Mouse (Mus musculus) erythroblast, embryonic 14.5 days (primary cell): ENCODE results near the gene Pcgf6.
A peak's percentile ranks its signal among the peaks of the same experiment; 100 is the strongest.

ENCODE experiments used
- GATA1 ChIP-seq: IDR thresholded peaks from 2 replicates; pipeline ENCODE4 v1.6.1; 2012; ENCODE audit warnings: low read length, inconsistent platforms, mixed read lengths
- TAL1 ChIP-seq: IDR thresholded peaks from 3 replicates; pipeline ENCODE4 v1.6.1; 2012; ENCODE audit warnings: low read length, inconsistent platforms, mixed read lengths

GRCm38 (mm10) chr19:46988231-46989087 is 62.2 kb downstream of the Pcgf6 start:
- peak; percentile 49 for TF ChIP-seq GATA1
- TF ChIP-seq TAL1 = no peak
